Mouse (Mus musculus): ENCODE measurements around the gene Taf3. TPM values are rescaled to one million over a fixed set of nuclear protein-coding genes. Genes with fewer than 3 reads are reported as not detected.

The Taf3 gene
- total and polyA plus RNA-seq, 3 experiments: 8.3 to 20.9 TPM; not detected in 1

DNA sequence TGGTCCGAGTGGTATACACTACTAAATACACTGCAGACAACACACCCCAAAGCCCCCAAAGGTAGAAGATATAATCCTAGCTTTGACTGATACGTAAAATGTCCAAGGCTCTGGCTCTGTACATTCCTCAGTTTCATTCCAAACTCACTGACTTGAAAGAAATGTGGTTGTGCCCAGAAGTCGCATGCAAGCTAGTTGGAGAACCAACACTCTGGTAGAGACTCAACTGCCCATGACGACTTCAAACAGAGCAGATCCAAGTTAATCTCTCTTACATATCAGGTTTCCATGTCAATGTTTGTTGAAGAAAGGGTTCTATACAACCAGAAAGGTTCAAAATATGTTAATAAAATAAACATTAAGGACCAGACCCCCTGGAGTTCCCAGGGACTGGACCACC, 60.1 kb downstream of the Taf3 start:
- H3K9me3 ChIP-seq (replicated peaks; ENCODE audit: insufficient read depth, low read length): no peaks in the 10 kb centered on the region
- TF ChIP-seq E2F4 (IDR thresholded peaks at IDR 0.05; ENCODE audit: borderline replicate concordance, low read depth, low read length): no peak
- TF ChIP-seq USF2 (IDR thresholded peaks at IDR 0.05; ENCODE audit: borderline replicate concordance in 1 of 2, insufficient read depth in 1 of 2, low read depth in 1 of 2, low read length in 2 of 2): no peak
- no peak for TF ChIP-seq MYC (IDR thresholded peaks at IDR 0.05; ENCODE audit: low read depth, low read length)
- no peak for TF ChIP-seq ZKSCAN1 (IDR thresholded peaks at IDR 0.05; ENCODE audit: low read depth, low read length)
- no peak for TF ChIP-seq MXI1 (IDR thresholded peaks at IDR 0.05; ENCODE audit: low read depth, low read length)
- TF ChIP-seq USF1 (IDR thresholded peaks at IDR 0.05; ENCODE audit: low read depth, low read length): no peak
- TF ChIP-seq TCF12 (IDR thresholded peaks at IDR 0.05; ENCODE audit: low read depth, low read length): no peak
- no peak for TF ChIP-seq ELF1 (IDR thresholded peaks at IDR 0.05; ENCODE audit: low read depth, low read length)
- no peak for TF ChIP-seq RCOR1 (IDR thresholded peaks at IDR 0.05; ENCODE audit: low read depth, low read length)
- no peak for TF ChIP-seq MAX (IDR thresholded peaks at IDR 0.05; ENCODE audit: low read length)
- no peak for TF ChIP-seq GATA1 (IDR thresholded peaks at IDR 0.05; ENCODE audit: low read depth, low read length)
- no peak for TF ChIP-seq CHD1 (IDR thresholded peaks at IDR 0.05; ENCODE audit: low read depth, low read length)
- no peak for TF ChIP-seq JUND (IDR thresholded peaks at IDR 0.05; ENCODE audit: low read depth, low read length)
- TF ChIP-seq SIN3A (IDR thresholded peaks at IDR 0.05; ENCODE audit: low read length): no peak
- no peak for TF ChIP-seq MAFK (IDR thresholded peaks at IDR 0.05; ENCODE audit: borderline replicate concordance, low read depth, low read length)
- DNase-seq (ENCODE audit: low read depth, low spot score): no peak

DNA sequence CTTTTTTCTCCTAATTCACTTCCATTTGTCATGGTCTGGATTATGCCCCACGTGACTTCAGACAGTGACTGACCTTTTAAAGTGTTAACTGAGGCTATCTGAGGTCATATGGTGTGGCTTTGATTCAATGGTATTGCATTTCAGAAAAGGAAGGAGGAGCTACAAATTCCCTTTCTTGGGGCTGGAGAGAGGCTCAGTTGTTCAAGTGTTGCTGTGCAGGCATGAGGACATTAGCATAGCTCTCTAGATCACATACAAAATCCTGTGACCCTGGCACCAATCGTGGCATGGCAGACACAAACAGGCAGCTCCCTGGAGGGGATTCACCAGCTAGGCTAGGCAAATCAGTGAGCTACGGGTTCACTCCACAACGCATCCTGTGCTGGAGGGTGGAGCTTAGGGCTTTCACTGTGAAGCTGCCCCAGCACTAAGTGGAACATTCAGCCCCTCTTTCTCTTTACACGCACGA, 62.4 kb downstream of the Taf3 start:
- Histone ChIP-seq H3K79me2 (ENCODE audit: control insufficient read depth, insufficient read depth, low read length, poor library complexity) (peaks cover 10% of the 10 kb centered on the region), H3K27me3 (ENCODE audit: control insufficient read depth in 1 of 2, insufficient read depth in 2 of 2, low read length in 2 of 2) (no peaks in the 10 kb centered on the region), H3K4me1 (ENCODE audit: control insufficient read depth in 1 of 2, insufficient read depth in 2 of 2, low read length in 2 of 2) (no peaks in the 10 kb centered on the region), H3K4me3 (ENCODE audit: control insufficient read depth in 1 of 2, insufficient read depth in 1 of 2, low read depth in 2 of 2, low read length in 2 of 2) (no peak overlapping the region), H3K9ac (ENCODE audit: control insufficient read depth, low read depth, low read length, poor library complexity, severe bottlenecking) (no peak overlapping the region), H3K27ac (ENCODE audit: control insufficient read depth, low read depth, low read length) (no peak overlapping the region), H3K9me3 (replicated peaks; ENCODE audit: insufficient read depth, low read length) (no peaks in the 10 kb centered on the region), H3K36me3 (ENCODE audit: control insufficient read depth in 1 of 2, insufficient read depth in 2 of 2, low read length in 2 of 2) (no peaks in the 10 kb centered on the region)
- no peak for DNase-seq (ENCODE audit: low read depth, low spot score)
- TF ChIP-seq TAL1 (IDR thresholded peaks at IDR 0.05; ENCODE audit: low read length): no peak
- TF ChIP-seq RCOR1 (IDR thresholded peaks at IDR 0.05; ENCODE audit: low read depth, low read length): no peak
- no peak for TF ChIP-seq CHD2 (IDR thresholded peaks at IDR 0.05; ENCODE audit: low read length)
- no peak for TF ChIP-seq POLR2A (IDR thresholded peaks at IDR 0.05; ENCODE audit: control insufficient read depth in 1 of 2, insufficient read depth in 1 of 2, low read depth in 1 of 2, low read length in 2 of 2, poor library complexity in 1 of 2)
- TF ChIP-seq SMC3 (IDR thresholded peaks at IDR 0.05; ENCODE audit: low read depth, low read length): no peak
- no peak for TF ChIP-seq ELF1 (IDR thresholded peaks at IDR 0.05; ENCODE audit: low read depth, low read length)
- no peak for TF ChIP-seq EP300 (IDR thresholded peaks at IDR 0.05; ENCODE audit: low read depth in 1 of 2, low read length in 2 of 2)
- no peak for TF ChIP-seq SIN3A (IDR thresholded peaks at IDR 0.05; ENCODE audit: low read length)
- TF ChIP-seq NRF1 (IDR thresholded peaks at IDR 0.05; ENCODE audit: insufficient read depth, low read depth, low read length, poor library complexity, severe bottlenecking): no peak
- TF ChIP-seq E2F4 (IDR thresholded peaks at IDR 0.05; ENCODE audit: borderline replicate concordance, low read depth, low read length): no peak
- TF ChIP-seq POLR2AphosphoS2 (IDR thresholded peaks at IDR 0.05; ENCODE audit: low read length): no peak
- no peak for TF ChIP-seq HCFC1 (IDR thresholded peaks at IDR 0.05; ENCODE audit: low read depth, low read length)

More for the DNA sequence above, 60.1 kb downstream of the Taf3 start:
- H3K9ac ChIP-seq (ENCODE audit: control insufficient read depth, low read depth, low read length, poor library complexity, severe bottlenecking): no peak overlapping the region
- H3K4me3 ChIP-seq (ENCODE audit: control insufficient read depth in 1 of 2, insufficient read depth in 1 of 2, low read depth in 2 of 2, low read length in 2 of 2): no peak overlapping the region
- H3K36me3 ChIP-seq (ENCODE audit: control insufficient read depth in 1 of 2, insufficient read depth in 2 of 2, low read length in 2 of 2): no peaks in the 10 kb centered on the region
- peaks cover 8% of the 10 kb centered on the region for H3K79me2 ChIP-seq (ENCODE audit: control insufficient read depth, insufficient read depth, low read length, poor library complexity)
- H3K27ac ChIP-seq (ENCODE audit: control insufficient read depth, low read depth, low read length): no peak overlapping the region
- no peaks in the 10 kb centered on the region for H3K27me3 ChIP-seq (ENCODE audit: control insufficient read depth in 1 of 2, insufficient read depth in 2 of 2, low read length in 2 of 2)
- H3K4me1 ChIP-seq (ENCODE audit: control insufficient read depth in 1 of 2, insufficient read depth in 2 of 2, low read length in 2 of 2): no peaks in the 10 kb centered on the region; a peak in 1 of 4 replicates

Data from MEL (cell line).